Mouse (Mus musculus): Measurements from ENCODE around the gene Spcs2. TPM values are rescaled to one million over a fixed set of nuclear protein-coding genes. Genes with fewer than 3 reads are reported as not detected.

Spcs2 gene
- total RNA-seq, 4 experiments from 2014 or later, result 60.3 to 67.9 (median 63.1) TPM

Other genes starting within 250 kb of the Spcs2 start
- 1 to 10 TPM; 2.8 to 3.4 (median 3.1) TPM for gene Tpbgl, start 236.4 kb downstream of the Spcs2 start, total RNA-seq (2022)
- 1 to 10 TPM; 8.3 to 9.1 (median 8.9) TPM for gene Slco2b1, start 152.1 kb downstream of the Spcs2 start, total RNA-seq (2022)
- under 1 TPM in 1 of 4 experiments, not detected in 3; 0.44 TPM for gene Olfr520, start 133.2 kb downstream of the Spcs2 start, total RNA-seq (2022)
- not detected for gene Olfr521, start 100.0 kb downstream of the Spcs2 start, total RNA-seq (2022)
- gene Neu3, start 35.0 kb downstream of the Spcs2 start, total RNA-seq (2022), result 1 to 10 TPM; 3.3 to 5.4 (median 4.8) TPM
- gene Xrra1, start 4.3 kb downstream of the Spcs2 start, total RNA-seq (2022), result not detected
- 10 to 100 TPM in 1 of 4 experiments, 1 to 10 TPM in 3; 8.1 to 10.5 (median 9.4) TPM for gene Rnf169, start 117.0 kb upstream of the Spcs2 start, total RNA-seq (2022)
- gene Chrdl2, start 142.7 kb upstream of the Spcs2 start, total RNA-seq (2022), result not detected